Mouse (Mus musculus): ENCODE data around the gene Afmid.

GRCm38 (mm10) chr11:117847593-117848215 is 22.0 kb downstream of the Afmid start:
- TF ChIP-seq POLR2A (IDR thresholded peaks at IDR 0.05; ENCODE audit: extremely low read depth, insufficient read depth, low read length) (no peak), CTCF (IDR thresholded peaks at IDR 0.05; ENCODE audit: extremely low read depth, insufficient read depth, low read length) (no peak)
